Mouse (Mus musculus) thymus, adult 2 months (tissue): ENCODE measurements around the gene Lclat1. TPM values are rescaled to one million over a fixed set of nuclear protein-coding genes. Genes with fewer than 3 reads are reported as not detected.

Source experiments
- DNase-seq: peaks from one replicate; pipeline ENCODE4 v3.0.0; 2021
- H3K27ac ChIP-seq: fragments of 200-500 bp; 2 replicates; pipeline ENCODE4 v1.5.1; 2012; ENCODE audit warnings: low read length, control low read depth; ENCODE audit not compliant: control insufficient read depth, insufficient read depth
- H3K27me3 ChIP-seq: fragments of 200-500 bp; 2 replicates; pipeline ENCODE4 v1.6.1; 2012; ENCODE audit warnings: mild to moderate bottlenecking, low read length, moderate library complexity, mixed read lengths; ENCODE audit not compliant: control insufficient read depth, insufficient read depth
- H3K36me3 ChIP-seq: fragments of 200-500 bp; 2 replicates; pipeline ENCODE4 v1.6.1; 2012; ENCODE audit warnings: mild to moderate bottlenecking, low read length, moderate library complexity; ENCODE audit not compliant: control insufficient read depth, insufficient read depth
- H3K4me1 ChIP-seq: fragments of 200-500 bp; replicated peaks from 2 replicates; pipeline ENCODE4 v1.6.1; 2012; ENCODE audit warnings: low read length; ENCODE audit not compliant: control insufficient read depth, insufficient read depth
- H3K4me3 ChIP-seq: fragments of 200-500 bp; 2 replicates; pipeline ENCODE4 v1.5.1; 2012; ENCODE audit warnings: mild to moderate bottlenecking, low read length, control low read depth, moderate library complexity; ENCODE audit not compliant: control insufficient read depth, insufficient read depth
- CTCF ChIP-seq: fragments of 200-500 bp; IDR thresholded peaks from 2 replicates; pipeline ENCODE4 v1.5.1; 2012; ENCODE audit warnings: mild to moderate bottlenecking, control low read depth, low read length, moderate library complexity, borderline replicate concordance; ENCODE audit not compliant: control insufficient read depth, poor library complexity, insufficient read depth; ENCODE audit errors: extremely low read depth
- POLR2A ChIP-seq: fragments of 200-500 bp; IDR thresholded peaks from 2 replicates; pipeline ENCODE4 v1.6.1; 2012; ENCODE audit warnings: mild to moderate bottlenecking, low read length, control low read depth, moderate library complexity; ENCODE audit not compliant: control insufficient read depth, poor library complexity, insufficient read depth; ENCODE audit errors: extremely low read depth
- WGBS: fragments of 180-500 bp; shearing (Covaris S2); methylation state at CpG from one replicate; pipeline ENCODE4 v1.1.7; 2018; 5-methylcytosine and 5-hydroxymethylcytosine counted together
- polyA plus RNA-seq: library from polyadenylated mRNA; depleted of rRNA; stranded (reverse); fragments of >200 nt; gene quantifications from 2 replicates; pipeline ENCODE4 v1.2.3, GENCODE M21; 2012

Gene Lclat1
- polyA plus RNA-seq, 1 experiment: 5.4 TPM

DNA sequence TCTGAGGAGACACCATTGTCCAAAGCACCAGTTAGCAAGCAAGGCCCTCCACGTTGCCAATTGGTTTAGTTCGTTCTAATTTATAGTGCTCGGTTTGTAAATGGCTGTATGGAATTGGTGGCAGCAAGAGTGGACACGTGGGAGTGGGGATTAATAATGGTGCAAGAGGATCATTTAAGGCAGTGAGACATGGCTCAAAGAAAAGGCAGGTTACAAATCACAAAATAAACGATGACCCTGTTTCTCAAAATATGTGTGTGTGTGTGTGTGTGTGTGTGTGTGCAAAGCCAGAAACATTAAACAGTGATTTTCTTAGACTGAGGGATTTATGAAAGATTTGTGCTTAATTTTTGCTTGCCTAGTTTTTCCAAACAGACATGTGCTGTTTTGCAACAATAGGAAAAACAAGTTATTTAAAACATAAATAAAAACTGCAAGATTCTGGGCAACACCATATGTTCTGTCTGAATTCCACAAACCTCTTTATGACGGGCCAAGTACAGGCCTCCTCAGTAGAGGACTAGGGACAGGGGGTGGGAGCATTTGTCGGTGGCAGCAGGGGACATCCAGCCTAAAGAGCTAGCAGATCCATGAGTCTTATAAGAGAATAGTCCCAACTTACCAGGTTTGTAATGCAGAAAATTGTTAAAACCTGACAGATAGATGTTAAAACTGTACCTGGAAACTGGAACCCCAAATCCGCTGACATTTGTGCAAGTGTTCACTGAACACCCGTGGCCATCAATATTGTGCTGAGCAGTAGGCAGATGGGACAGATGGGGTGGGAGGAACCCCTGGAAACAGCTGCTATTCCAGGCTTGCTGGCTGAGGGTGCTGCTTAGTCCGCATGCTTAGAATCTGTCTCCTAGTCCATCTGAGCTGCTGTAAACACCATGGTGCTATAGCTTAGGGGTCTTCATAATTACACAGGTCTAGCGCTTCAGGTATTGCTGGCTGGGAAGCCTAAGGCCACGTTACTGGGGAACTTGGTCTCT, 15.4 kb upstream of the Lclat1 start:
- H3K36me3 ChIP-seq: no peaks in the 10 kb centered on the region
- DNase-seq: no peak
- TF ChIP-seq POLR2A: no peak
- TF ChIP-seq CTCF: no peak
- H3K27me3 ChIP-seq: no peaks in the 10 kb centered on the region
- H3K4me1 ChIP-seq: peaks cover 7% of the 10 kb centered on the region
- H3K4me3 ChIP-seq: no peak overlapping the region
- WGBS: 96% methylated on average over 12 of the region's 12 CpGs
- H3K27ac ChIP-seq: no peak overlapping the region

DNA sequence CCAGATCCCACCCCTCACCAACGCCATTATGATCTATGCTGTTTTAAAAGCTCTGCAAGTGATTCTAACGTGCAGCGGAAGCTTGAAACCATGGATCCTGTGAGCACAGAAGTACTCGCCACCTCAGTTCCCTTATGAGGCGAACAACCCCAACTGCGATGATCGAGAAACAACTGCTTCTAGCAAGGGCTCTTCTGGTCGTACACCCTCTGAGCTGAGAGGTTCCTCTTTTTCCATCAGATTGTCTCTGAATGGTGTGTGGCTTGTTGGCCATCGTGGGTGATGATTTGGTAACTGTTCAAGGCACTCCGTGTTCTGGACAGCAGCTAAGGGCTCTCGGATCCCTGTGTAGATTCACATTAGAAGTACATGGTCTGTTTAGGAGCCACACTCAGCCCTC, 12.7 kb upstream of the Lclat1 start:
- H3K27ac ChIP-seq: no peak overlapping the region
- DNase-seq: no peak
- H3K4me3 ChIP-seq: no peak overlapping the region
- TF ChIP-seq POLR2A (no peak), CTCF (no peak)
- 32% methylated on average over 11 of the region's 11 CpGs for WGBS
- H3K36me3 ChIP-seq: no peaks in the 10 kb centered on the region
- no peaks in the 10 kb centered on the region for H3K27me3 ChIP-seq
- H3K4me1 ChIP-seq: peaks cover 5% of the 10 kb centered on the region

DNA sequence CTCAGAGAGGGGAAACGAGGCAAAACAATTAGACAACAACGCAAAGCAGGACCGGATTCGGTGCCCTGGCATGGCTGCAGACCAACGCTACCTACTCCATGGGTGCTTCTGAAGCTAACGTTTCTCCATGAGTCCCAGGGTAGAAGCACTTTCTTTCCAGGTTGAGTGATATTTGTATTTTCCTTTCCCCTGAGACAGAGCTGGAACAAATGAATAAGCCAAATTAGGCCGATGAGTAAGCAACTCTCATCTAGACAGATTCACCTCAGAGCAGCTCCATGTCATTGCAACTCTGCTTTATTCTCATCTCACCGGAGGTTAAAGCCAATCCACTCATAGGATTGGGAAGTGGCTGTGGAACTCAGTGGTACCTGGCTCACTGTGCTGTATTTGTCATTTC, 12.2 kb upstream of the Lclat1 start:
- DNase-seq: no peak
- H3K4me3 ChIP-seq: no peak overlapping the region
- H3K4me1 ChIP-seq: peaks cover 5% of the 10 kb centered on the region
- TF ChIP-seq POLR2A (no peak), CTCF (no peak)
- no peaks in the 10 kb centered on the region for H3K27me3 ChIP-seq
- WGBS: 90% methylated on average over 8 of the region's 8 CpGs
- no peaks in the 10 kb centered on the region for H3K36me3 ChIP-seq
- H3K27ac ChIP-seq: no peak overlapping the region

DNA sequence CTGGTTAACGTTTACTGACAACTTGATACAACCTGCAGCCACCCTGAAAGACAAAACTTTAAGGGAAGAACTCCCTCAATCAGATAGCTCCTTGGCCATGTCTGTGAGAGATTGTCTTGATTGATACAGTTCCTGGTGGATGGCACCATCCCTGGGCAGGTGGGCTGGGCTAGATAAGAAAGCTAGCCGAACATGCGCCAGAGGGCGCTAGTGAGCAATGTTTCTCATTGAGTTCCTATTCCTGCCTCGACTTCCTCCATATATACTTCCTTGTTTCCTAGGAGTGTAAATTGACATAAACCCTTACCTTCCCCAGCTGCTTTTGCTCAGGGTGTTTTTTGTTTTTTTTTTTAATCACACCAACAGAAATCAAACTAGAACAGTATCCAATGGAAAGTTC, 11.3 kb upstream of the Lclat1 start:
- peak; percentile 66 for DNase-seq
- 48% methylated on average over 5 of the region's 5 CpGs for WGBS

DNA sequence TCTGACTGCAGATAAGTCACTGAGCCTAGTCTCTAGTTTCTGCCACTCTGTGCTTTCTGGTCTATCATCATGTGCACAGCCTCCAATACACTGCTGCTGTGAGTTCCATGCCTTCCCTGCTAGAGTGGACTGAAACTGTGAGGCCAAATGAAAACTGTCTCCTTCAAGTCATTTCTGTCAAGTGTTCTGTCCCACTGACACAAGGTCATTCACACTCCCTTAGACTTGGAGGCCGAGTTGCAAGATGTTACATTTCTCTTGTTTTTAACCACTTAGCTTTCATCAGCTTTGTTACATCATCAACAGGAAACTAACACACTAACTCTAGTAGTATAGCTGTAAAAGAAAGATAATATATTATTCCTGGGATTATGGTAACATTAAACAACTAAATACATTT, 9.1 kb upstream of the Lclat1 start:
- Histone ChIP-seq H3K4me1 (peaks cover 5% of the 10 kb centered on the region), H3K27ac (no peak overlapping the region), H3K4me3 (no peak overlapping the region), H3K36me3 (no peaks in the 10 kb centered on the region), H3K27me3 (no peaks in the 10 kb centered on the region)
- TF ChIP-seq POLR2A: no peak
- TF ChIP-seq CTCF: no peak
- DNase-seq: no peak
- 44% methylated on average over 1 of the region's 1 CpGs for WGBS

More for the DNA sequence above, 11.3 kb upstream of the Lclat1 start:
- no peak overlapping the region for H3K4me3 ChIP-seq
- peaks cover 5% of the 10 kb centered on the region for H3K4me1 ChIP-seq
- H3K27ac ChIP-seq: no peak overlapping the region
- no peaks in the 10 kb centered on the region for H3K27me3 ChIP-seq
- TF ChIP-seq CTCF: peak; percentile 60; the same call in 1 of the 2 replicates
- TF ChIP-seq POLR2A: no peak
- no peaks in the 10 kb centered on the region for H3K36me3 ChIP-seq

DNA sequence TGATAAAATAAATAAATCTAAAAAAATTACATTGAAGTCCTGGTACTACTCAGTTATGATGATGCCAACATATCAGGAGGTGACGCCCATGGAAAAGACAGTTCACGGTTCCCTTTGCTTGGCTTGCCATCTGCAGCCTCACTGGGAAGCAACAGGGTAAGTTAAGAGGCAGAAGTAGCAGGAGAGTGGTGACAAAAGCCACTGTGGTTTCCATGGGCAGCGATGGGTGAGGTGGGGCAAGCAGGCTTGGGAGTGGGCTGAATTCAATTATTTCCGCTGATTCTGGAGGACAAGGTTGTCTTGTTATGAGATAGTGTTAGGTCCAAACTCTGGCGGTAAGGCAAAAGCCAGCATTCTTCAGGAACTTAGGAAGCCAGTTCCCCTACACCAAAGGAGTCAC, 7.4 kb upstream of the Lclat1 start:
- DNase-seq: no peak
- no peak overlapping the region for H3K4me3 ChIP-seq
- TF ChIP-seq CTCF (no peak), POLR2A (no peak)
- H3K4me1 ChIP-seq: no peaks in the 10 kb centered on the region; the same call in 1 of the 2 replicates
- WGBS: 94% methylated on average over 5 of the region's 5 CpGs
- H3K36me3 ChIP-seq: no peaks in the 10 kb centered on the region
- H3K27ac ChIP-seq: no peak overlapping the region
- H3K27me3 ChIP-seq: no peaks in the 10 kb centered on the region

DNA sequence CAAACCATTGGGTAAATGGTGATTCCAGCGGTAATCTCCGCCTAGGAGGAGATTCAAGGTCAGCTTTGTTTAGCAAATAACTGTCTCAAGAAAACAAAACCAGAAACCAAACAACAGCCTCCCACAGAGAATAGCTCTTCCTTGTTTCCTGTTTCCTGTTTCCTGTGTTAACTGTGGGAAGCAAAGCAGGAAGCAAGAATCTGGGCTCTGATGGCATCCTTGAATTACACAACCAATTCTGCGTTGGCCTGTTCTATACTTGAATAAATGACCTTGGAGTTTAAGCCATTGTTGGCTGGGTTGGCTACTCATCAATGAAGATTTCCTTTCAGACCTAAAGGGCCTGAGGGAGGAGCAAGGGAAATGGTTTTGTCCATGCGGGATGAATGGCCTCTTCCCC, 5.2 kb upstream of the Lclat1 start:
- Histone ChIP-seq H3K36me3 (no peaks in the 10 kb centered on the region), H3K27ac (no peak overlapping the region), H3K4me3 (no peak overlapping the region), H3K4me1 (peaks cover 2% of the 10 kb centered on the region; the same call in 1 of the 2 replicates), H3K27me3 (no peaks in the 10 kb centered on the region)
- no peak for DNase-seq
- 92% methylated on average over 4 of the region's 4 CpGs for WGBS
- TF ChIP-seq CTCF: no peak
